Mouse (Mus musculus): ENCODE data around the gene Zfp972.
"Not testable (repeated sequence)": the region's sequence is repeated elsewhere in the genome, so short reads cannot be mapped to it uniquely, and the experiment has no call there.

The Zfp972 gene

DNA sequence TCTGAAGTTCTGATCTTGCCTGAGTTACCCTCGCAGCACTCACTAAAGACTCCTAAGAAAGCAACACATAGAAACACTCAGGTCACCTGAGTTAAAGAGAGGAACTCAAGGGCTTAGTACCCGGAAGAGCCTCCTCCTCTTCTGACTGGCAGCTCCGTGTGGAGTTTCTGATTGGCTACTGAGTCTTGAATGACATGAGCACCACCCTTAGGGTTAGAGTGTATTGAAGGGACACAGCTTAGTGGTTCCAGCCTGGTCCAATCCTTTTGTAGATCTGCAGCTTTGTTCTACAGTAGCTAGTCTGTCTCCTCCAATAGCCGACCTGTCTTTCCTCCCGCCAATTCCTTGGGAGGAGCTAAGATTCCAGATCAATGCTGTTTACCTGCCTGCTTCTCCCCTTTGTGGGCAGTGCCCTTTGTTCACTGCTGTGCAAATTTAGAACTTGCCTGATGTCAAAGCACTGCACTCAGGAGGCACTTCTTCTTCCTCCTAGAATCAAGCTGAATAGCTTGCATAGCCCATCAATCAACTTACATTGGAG, at the start of gene Zfp972:
Gene Zfp972, minus strand, starts transcription at position 51 of the 541 bp plus-strand sequence.
- not testable (repeated sequence) for DNase-seq

GRCm38 (mm10) chr2:177974814-177975213, 49.4 kb upstream of the Zfp972 start:
- DNase-seq, result not testable (repeated sequence)

DNA sequence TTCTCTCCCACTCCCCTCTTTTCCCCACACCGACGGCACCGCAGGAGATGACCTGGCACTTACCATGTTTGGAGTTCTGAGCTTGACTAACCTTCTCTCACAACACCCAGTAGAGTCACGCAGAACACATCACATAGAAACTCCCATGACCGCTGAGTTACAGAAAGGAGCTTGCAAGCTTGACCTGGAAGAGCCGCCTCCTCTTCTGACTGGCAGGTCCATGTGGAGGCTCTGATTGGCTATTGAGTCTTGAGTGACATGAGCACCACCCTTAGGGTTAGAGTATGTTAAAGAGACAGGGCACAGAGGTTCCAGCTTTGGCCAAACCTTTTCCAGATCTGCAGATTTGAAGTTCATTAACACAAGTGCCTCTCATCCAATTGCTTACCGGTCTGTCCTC, 31.7 kb upstream of the Zfp972 start, which contains the start of gene Gm14326:
Gene Gm14326, minus strand, starts transcription at position 153 of the 400 bp plus-strand sequence.
- peak; percentile 52 for DNase-seq

- DNase-seq, result peak; percentile 32
Measured at GRCm38 (mm10) chr2:177956734-177957133, 31.3 kb upstream of the Zfp972 start.

DNA sequence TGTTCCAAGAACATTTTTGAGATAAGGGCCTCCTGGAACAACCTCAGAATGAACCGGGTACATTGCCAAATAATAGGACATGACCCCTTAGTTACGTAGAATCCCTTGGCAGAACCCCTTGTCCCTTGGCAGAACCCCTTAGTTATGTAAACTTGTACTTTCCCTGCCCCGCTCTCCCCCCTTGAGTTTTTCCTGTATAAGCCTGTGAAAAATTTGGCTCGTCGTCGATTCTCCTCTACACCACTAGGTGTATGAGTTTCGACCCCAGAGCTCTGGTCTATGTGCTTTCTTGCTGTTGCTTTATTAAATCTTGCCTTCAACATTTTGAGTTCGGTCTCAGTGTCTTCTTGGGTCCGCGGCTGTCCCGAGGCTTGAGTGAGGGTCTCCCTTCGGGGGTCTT, 22.1 kb downstream of the Zfp972 start:
- not testable (repeated sequence) for DNase-seq

DNA sequence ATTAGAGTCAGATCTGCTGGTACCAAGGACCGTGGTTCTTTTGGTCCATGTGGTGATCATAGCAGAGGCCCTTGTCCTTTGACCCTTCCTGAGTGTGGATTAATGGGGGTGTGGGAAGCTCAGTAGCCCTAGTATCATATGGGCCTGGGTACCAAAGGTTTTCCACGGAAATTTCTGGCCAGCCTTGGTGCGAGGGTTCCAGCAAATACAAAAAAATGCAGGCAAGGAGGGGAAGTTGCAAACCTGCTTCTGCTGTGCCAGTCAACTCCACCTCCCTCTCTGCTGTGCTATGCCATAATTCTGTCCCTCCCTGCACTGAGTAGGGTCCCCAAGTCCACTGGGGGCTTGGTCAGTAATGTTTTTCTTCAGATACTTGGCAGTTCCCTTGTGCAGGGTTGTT, 27.2 kb downstream of the Zfp972 start:
- DNase-seq, result not testable (repeated sequence)

DNA sequence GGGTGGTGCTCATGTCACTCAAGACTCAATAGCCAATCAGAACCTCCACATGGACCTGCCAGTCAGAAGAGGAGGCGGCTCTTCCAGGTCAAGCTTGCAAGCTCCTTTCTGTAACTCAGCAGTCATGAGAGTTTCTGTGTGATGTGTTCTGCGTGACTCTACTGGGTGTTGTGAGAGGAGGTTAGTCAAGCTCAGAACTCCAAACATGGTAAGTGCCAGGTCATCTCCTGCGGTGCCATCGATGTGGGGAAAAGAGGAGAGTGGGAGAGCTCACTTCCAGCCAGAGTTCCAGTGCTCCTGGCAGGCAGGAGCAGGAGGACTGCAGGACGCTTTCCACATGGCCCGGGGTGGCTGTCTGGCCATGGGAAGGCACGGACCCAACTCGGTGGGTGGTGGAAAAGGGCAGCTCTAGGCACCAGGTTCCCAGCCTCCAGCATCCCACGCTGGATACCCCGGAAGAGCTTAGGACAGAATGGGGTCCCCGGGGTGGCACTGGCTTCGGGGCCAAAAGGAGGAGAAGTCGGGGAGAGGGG, 28.3 kb downstream of the Zfp972 start, which contains the start of gene Gm14327:
Gene Gm14327, plus strand, starts transcription at position 51 of the 533 bp plus-strand sequence.
- DNase-seq, result not testable (repeated sequence)

GRCm38 (mm10) chr2:177887743-177888142, 37.7 kb downstream of the Zfp972 start:
- DNase-seq, result not testable (repeated sequence)

GRCm38 (mm10) chr2:177862254-177862653, 63.2 kb downstream of the Zfp972 start:
- DNase-seq, result not testable (repeated sequence)
